ENCODE assay signal across 8 mouse cellular contexts in the genomic region with DNA sequence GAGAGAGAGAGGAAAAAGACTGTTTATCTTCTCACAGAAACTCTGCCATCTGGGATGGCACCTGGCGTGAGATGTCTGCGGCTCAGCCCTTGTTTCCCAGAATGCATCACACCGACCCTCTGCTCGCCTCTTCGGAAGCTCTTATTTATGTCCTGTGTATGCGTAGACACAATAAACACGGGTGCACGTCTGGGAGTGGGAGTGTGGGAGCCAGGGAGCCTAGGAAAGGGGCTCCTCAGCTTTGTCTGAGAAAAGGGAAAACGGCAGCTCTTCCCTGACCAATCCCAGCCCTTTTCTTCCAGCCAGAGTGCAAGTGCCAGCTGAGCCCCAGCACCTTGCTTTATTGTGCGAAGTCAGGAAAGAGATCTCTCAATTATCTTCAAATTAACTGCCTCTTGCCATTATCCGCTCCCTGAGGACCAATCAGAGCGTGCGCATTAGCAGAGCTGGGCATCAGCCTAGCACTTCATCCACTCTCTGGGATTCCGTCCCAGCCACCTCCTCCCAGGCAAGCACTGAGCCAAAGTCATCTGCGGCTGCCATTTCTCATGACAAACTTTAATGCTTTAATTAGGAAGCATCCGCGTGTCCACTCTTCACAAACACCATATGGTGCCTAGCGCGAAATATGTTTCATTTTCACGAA.
DNase-seq lines count a peak whose midpoint lies in the region; ATAC-seq and TF ChIP-seq lines count a peak whose summit lies in the region.

No protein-coding gene starts in this region.

- H3K4me2 ChIP-seq in lung, postnatal 0 days (replicated peaks; ENCODE audit: low read depth, low read length), result peak overlapping the region; percentile 19; the same call in 1 of the 2 replicates
- peak overlapping the region; percentile 40 for H3K4me2 ChIP-seq in embryonic facial prominence, embryonic 15.5 days (replicated peaks)
- 0 out of 2 replicates have a peak overlapping the region, but pooled peaks have one; percentile 12 for H3K4me2 ChIP-seq in limb, embryonic 11.5 days (ENCODE audit: low read depth, severe bottlenecking)

- no peak overlapping the region for H3K9ac ChIP-seq in lung, postnatal 0 days (replicated peaks; ENCODE audit: low read depth)
- H3K9ac ChIP-seq in embryonic facial prominence, embryonic 15.5 days, result no peak overlapping the region
- no peak overlapping the region for H3K9ac ChIP-seq in limb, embryonic 11.5 days (ENCODE audit: low read length)

- no peak for TF ChIP-seq CTCF in lung, postnatal 0 days (IDR thresholded peaks at IDR 0.05)

- 35% methylated on average over 20 of the region's 20 CpGs for WGBS in lung, postnatal 0 days
- 43% methylated on average over 20 of the region's 20 CpGs for WGBS in embryonic facial prominence, embryonic 15.5 days
- 51% methylated on average over 20 of the region's 20 CpGs for WGBS in hindbrain, embryonic 10.5 days
- WGBS in limb, embryonic 11.5 days, result 49% methylated on average over 20 of the region's 20 CpGs

- H3K27ac ChIP-seq in lung, postnatal 0 days (ENCODE audit: low read length), result no peak overlapping the region
- no peak overlapping the region for H3K27ac ChIP-seq in embryonic facial prominence, embryonic 15.5 days (replicated peaks)
- H3K27ac ChIP-seq in hindbrain, embryonic 10.5 days, result peak overlapping the region; percentile 81
- no peak overlapping the region for H3K27ac ChIP-seq in limb, embryonic 11.5 days (replicated peaks; ENCODE audit: low read depth, low read length)

- H3K36me3 ChIP-seq in lung, postnatal 0 days (ENCODE audit: insufficient read depth, low read length), result no peaks in the 10 kb centered on the region
- no peaks in the 10 kb centered on the region for H3K36me3 ChIP-seq in embryonic facial prominence, embryonic 15.5 days
- H3K36me3 ChIP-seq in hindbrain, embryonic 10.5 days, result no peaks in the 10 kb centered on the region
- no peaks in the 10 kb centered on the region for H3K36me3 ChIP-seq in limb, embryonic 11.5 days (ENCODE audit: control insufficient read depth, insufficient read depth, low read length)

- no peaks in the 10 kb centered on the region for H3K9me3 ChIP-seq in lung, postnatal 0 days (ENCODE audit: low read length)
- H3K9me3 ChIP-seq in embryonic facial prominence, embryonic 15.5 days (replicated peaks), result no peaks in the 10 kb centered on the region
- H3K9me3 ChIP-seq in hindbrain, embryonic 10.5 days, result no peaks in the 10 kb centered on the region
- H3K9me3 ChIP-seq in limb, embryonic 11.5 days (ENCODE audit: control insufficient read depth, low read length), result no peaks in the 10 kb centered on the region

- TF ChIP-seq EP300 in lung, postnatal 0 days (IDR thresholded peaks at IDR 0.05), result no peak

- no peaks in the 10 kb centered on the region for H3K4me1 ChIP-seq in lung, postnatal 0 days (ENCODE audit: insufficient read depth, low read depth, low read length)
- H3K4me1 ChIP-seq in embryonic facial prominence, embryonic 15.5 days, result peaks cover 21% of the 10 kb centered on the region
- peaks cover 39% of the 10 kb centered on the region for H3K4me1 ChIP-seq in hindbrain, embryonic 10.5 days (replicated peaks)
- H3K4me1 ChIP-seq in limb, embryonic 11.5 days (ENCODE audit: control insufficient read depth, insufficient read depth, low read length), result peaks cover 17% of the 10 kb centered on the region

- DNase-seq in lung, postnatal 0 days (ENCODE audit: low spot score), result peak; percentile 17
- no peak for DNase-seq in lung, postnatal 36 days
- DNase-seq in hindbrain, embryonic 10.5 days (ENCODE audit: low spot score), result peak; percentile 49
- DNase-seq in limb, embryonic 11.5 days (ENCODE audit: low spot score), result no peak
- DNase-seq in retina, embryonic 14.5 days (ENCODE audit: low spot score), result peak; percentile 75
- no peak for DNase-seq in adrenal gland, postnatal 10 days
- no peak for DNase-seq in adrenal gland, adult 18-20 months (ENCODE audit: low spot score in 2 of 2)

- no peak for ATAC-seq in lung, postnatal 0 days
- ATAC-seq in embryonic facial prominence, embryonic 15.5 days (ENCODE audit: insufficient number of reproducible peaks, low FRiP score, low TSS enrichment, low read depth), result peak; percentile 81
- ATAC-seq in limb, embryonic 11.5 days (ENCODE audit: insufficient number of reproducible peaks, low FRiP score, low TSS enrichment, low read depth), result no peak

- no peaks in the 10 kb centered on the region for H3K27me3 ChIP-seq in lung, postnatal 0 days (replicated peaks; ENCODE audit: insufficient read depth, low read length)
- H3K27me3 ChIP-seq in embryonic facial prominence, embryonic 15.5 days, result no peaks in the 10 kb centered on the region
- no peaks in the 10 kb centered on the region for H3K27me3 ChIP-seq in hindbrain, embryonic 10.5 days (ENCODE audit: insufficient read depth, poor library complexity, severe bottlenecking)
- no peaks in the 10 kb centered on the region for H3K27me3 ChIP-seq in limb, embryonic 11.5 days (ENCODE audit: control insufficient read depth, insufficient read depth, low read length)

- H3K4me3 ChIP-seq in lung, postnatal 0 days (ENCODE audit: low read depth, low read length), result no peak overlapping the region
- 0 out of 2 replicates have a peak overlapping the region, but pooled peaks have one; percentile 13 for H3K4me3 ChIP-seq in embryonic facial prominence, embryonic 15.5 days (replicated peaks)
- peak overlapping the region; percentile 16 for H3K4me3 ChIP-seq in hindbrain, embryonic 10.5 days
- no peak overlapping the region for H3K4me3 ChIP-seq in limb, embryonic 11.5 days (ENCODE audit: low read depth, low read length)

Comparison
In these comparisons a context has a peak if more than half of its experiments do, and no peak if none do; other contexts are left out.
1. DNase-seq: peak in lung, postnatal 0 days (single experiment), hindbrain, embryonic 10.5 days (single experiment) and retina, embryonic 14.5 days (single experiment); none in lung, postnatal 36 days (single experiment), limb, embryonic 11.5 days (single experiment), adrenal gland, postnatal 10 days (single experiment) and adrenal gland, adult 18-20 months (0 of 2).
2. H3K4me3 ChIP-seq: peak in embryonic facial prominence, embryonic 15.5 days (single experiment) and hindbrain, embryonic 10.5 days (single experiment); none in lung, postnatal 0 days (single experiment) and limb, embryonic 11.5 days (single experiment).
3. Peak in every context shown above with its lines, with median percentiles within 50 percentile points of each other: H3K4me2 ChIP-seq.